Mouse (Mus musculus) megakaryocyte, adult 5-6 weeks (primary cell): ENCODE results near the gene Magi3. TPM values are rescaled to one million over a fixed set of nuclear protein-coding genes. Genes with fewer than 3 reads are reported as not detected.

ENCODE experiments used
- ATAC-seq: 2 replicates; pipeline ENCODE4 v1.8.0; 2016; ENCODE audit warnings: mild to moderate bottlenecking, inconsistent platforms; ENCODE audit not compliant: poor library complexity, severe bottlenecking
- total RNA-seq, 2 experiments: library from RNA; stranded (forward) in 1 of 2; stranded (reverse) in 1 of 2; fragments of 153-499, 151-499 nt in 1 of 2; fragments of 221-1000, 200-1000 nt in 1 of 2; gene quantifications; 2 replicates each; pipeline versions ENCODE4 v1.2.3 to v1.2.4; 2015 to 2017

Magi3 gene
- total RNA-seq, 2 experiments from 2014 or later: 4.7 to 10.9 TPM

DNA sequence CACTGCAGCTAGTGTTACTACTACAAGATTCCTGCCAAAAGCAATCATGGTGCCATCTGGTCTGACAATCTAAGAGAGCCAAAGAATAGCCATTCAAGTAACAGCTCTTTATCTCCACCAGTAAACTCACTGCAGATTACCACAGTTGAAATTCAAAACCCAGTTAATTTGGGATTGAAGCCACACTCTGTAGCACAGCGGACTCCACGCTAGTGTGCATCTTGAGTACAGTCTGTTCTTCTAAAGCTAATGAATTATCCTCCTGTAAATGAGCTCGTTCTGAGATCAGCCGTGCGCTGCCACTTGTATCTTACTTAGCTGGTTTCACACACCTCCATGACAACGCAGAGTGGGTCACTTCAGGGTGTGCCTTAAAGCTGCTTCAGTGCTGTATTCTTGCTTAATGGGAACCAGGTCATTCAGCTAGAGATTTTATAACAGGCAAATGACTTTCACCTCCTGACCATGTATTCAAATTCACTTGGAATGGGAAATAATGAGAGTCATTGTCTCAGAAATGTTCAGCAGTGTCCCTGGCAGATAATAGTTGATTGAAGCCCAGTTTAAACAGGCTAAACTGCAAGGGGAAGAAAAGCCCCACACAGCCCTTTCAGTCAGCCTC, 161.1 kb downstream of the Magi3 start:
- no peak for ATAC-seq

GRCm38 (mm10) chr3:104032747-104033146, 187.4 kb downstream of the Magi3 start:
- ATAC-seq: no peak

GRCm38 (mm10) chr3:104032086-104032485, 188.1 kb downstream of the Magi3 start:
- ATAC-seq: no peak

- no peak for ATAC-seq
These were observed 193.2 kb downstream of the Magi3 start for GRCm38 (mm10) chr3:104026938-104027337.

DNA sequence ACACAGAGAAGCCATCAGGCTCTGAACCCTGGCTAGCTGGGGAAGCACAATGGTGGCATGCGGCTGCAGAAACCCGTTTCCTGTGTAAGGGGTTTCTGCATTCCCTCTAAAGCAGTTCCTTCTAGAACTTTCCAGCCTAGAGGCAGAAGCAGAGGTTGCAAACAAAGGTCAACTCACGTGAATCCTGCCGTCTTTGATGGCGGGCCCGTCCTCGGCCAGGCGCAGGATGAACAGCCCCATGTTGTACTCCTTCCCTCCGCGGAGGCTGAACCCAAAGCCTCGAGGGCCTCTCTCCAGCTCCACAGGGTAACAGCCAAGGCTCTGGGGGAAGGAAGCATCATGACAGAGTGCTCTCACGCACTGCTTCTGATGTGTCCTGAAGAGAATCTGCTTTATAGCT, 200.1 kb downstream of the Magi3 start:
- ATAC-seq: no peak

- 0 out of 2 replicates have a peak, but pooled peaks have one; percentile 21 for ATAC-seq
These were observed 200.7 kb downstream of the Magi3 start for GRCm38 (mm10) chr3:104019453-104019852.

- ATAC-seq: no peak
These were observed 202.2 kb downstream of the Magi3 start for GRCm38 (mm10) chr3:104017931-104018330.

GRCm38 (mm10) chr3:104011972-104012371, 208.2 kb downstream of the Magi3 start:
- ATAC-seq: 0 out of 2 replicates have a peak, but pooled peaks have one; percentile 52

DNA sequence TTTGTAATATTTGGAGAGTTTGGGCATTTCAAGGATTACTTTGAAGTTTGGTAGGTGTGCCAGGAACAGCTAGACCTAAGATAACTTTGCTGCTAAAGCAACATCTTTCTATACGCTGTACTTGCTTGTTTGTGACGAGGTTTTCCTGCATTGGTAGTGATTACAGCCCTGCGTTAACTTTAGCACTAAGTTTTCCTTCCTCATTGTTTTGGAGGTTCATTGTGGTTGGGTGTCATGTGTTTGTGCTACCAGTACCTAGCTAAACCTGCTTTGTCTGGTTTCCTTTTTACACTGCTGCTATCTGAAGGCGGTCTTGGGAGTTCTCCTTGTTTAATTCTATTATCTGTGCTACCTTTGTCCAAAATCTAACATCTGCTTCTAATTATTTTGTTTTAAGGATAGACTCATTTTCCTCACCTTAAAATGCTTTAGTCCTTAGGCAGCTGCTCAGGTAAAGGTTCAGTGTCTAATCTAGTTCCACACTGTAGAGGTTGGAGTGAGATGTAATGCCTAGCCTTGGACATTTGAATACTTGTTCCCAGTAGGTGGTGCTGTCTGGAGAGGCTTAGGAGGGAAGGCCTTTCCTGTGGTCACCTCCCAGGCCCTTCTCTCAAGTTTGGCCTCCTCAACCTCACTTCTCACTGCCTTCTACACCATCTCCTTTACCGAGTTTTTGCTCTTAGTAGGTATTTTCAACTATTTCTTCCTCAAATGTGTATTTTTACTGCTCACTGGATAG, 210.1 kb downstream of the Magi3 start:
- ATAC-seq: no peak

- no peak for ATAC-seq
These were observed 212.7 kb downstream of the Magi3 start for GRCm38 (mm10) chr3:104007479-104007878.

DNA sequence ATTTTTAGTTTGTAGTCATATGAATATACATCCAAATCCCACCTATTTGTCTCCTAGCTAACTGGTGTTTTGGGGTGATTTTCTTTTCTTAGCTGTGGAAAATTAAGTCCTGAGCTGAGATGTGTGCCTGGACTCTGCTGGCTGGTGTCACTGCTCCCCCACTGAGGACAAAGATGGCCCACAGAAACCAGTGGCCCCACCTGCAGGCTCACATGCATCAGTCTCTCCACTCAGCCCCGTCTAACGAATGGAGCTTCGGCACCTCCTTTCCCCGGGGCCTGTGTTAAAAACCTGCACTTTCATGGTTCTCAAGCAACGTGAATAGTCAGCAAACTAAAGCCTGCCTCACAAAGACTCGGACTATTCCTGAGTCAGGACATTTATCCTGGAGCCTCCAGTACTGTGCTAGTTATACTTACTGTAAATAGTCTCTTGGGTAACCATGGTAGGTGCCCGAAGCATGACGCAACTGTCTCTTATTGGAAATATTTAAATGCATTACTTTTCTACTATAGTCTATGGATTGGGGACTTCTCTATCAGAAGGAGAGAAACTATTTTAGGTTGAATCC, 213.2 kb downstream of the Magi3 start:
- no peak for ATAC-seq

DNA sequence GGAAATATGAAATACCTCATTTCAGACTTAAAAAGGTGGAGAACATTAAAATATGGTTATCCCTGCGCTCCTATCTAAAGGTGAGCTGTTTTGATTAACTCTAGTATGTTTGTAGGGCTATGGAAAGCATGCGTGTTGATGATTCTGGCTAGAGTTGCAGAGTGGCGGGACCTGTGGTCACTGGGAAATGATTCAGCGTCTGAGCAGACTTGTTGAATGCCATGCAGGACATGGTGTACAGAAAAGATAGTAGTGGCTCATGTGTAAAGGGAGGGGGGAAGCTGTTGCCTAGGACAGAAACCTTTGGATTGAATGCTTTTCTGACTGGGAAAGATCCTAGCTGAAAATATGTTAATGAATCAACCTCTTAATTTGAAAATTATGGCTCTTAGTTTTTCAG, 221.4 kb downstream of the Magi3 start:
- no peak for ATAC-seq

GRCm38 (mm10) chr3:103991271-103991670, 228.9 kb downstream of the Magi3 start:
- ATAC-seq: no peak

GRCm38 (mm10) chr3:103989352-103989751, 230.8 kb downstream of the Magi3 start:
- ATAC-seq: no peak

DNA sequence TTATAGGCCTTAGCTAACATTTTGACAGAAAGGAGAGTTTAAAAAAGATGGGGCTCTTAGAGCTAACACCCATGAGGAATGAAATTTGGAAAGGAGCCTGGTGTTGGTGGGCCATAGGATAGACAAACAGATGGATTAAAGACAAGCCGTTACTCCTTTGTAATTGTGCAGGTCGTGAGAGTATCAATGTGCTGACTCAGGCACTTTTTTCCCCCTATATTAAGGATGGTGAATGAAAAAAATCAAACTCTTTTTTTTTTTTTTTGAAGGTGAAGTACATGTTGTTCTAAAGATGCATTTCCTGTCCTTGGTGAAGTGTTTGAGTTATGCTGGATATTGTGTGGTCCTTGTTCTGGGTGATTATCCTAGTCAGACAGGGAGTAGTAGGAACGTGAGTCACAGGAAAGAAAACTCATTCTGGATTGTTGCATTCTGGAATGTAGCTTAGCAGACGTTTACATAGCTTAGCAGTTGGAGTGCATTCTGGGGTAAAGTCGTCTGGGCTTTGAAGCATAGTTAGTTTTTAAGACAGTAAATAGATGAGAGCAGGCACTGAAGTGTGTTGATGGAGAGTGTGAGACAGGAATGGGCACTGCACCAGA, 232.2 kb downstream of the Magi3 start:
- no peak for ATAC-seq

DNA sequence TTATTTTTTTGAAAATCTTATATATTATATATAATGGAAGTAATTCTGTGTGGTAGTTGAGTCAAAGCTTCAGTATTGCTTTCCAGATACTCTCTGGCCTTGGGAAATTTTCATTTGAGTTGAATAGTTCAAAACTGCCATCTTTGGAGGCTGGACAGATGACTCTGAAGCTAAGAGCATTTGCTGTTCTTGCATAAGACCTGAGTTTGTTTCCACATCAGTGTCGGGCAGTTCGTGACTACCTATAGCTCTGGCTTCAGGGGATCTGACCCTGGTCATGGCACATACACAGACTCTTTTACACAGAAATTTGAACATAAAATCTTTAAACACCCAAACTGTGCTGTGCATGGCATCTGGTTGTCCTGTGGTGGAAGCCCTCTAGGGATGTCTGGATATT, 235.0 kb downstream of the Magi3 start:
- ATAC-seq: no peak

GRCm38 (mm10) chr3:103984556-103984955, 235.6 kb downstream of the Magi3 start:
- no peak for ATAC-seq

DNA sequence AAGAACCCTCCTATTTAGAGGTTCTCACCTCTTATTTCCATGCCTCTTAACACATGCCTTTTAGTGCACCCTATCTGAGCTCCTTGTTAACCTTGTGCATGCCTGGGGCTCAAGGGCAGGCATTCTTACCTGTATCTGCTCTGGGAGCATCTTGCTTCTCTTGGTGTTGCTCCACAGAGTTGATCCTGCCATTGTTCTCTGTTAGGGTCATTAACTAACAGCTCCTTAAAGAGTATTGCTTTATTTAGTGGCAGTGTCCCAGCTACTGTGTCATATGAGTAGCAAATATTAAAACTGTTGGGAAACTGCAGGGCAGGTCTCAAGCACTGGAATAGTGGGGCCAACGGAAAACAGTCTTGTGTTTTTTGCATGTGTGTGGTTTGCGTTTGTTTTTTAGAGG, 249.0 kb downstream of the Magi3 start:
- no peak for ATAC-seq

DNA sequence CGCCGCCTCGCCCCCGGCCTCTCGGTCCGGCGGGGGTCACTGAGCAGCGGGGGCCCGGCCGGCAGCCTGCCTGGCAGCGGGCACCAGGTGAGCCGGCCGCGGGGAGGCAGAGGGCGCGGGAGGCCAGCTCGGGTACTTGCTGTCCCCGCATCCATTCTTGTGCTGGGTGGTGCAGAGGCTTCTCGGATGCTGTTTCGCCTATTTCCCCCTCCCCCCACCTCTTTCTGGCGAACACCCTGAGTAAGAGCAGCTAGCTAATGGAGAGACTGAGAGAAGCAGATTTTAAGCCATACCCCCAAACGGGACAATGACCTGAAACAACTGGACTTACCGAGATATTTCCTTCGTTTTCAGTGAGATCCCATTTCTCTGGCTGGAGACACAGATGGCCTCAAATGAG, 251.5 kb downstream of the Magi3 start:
- no peak for ATAC-seq

DNA sequence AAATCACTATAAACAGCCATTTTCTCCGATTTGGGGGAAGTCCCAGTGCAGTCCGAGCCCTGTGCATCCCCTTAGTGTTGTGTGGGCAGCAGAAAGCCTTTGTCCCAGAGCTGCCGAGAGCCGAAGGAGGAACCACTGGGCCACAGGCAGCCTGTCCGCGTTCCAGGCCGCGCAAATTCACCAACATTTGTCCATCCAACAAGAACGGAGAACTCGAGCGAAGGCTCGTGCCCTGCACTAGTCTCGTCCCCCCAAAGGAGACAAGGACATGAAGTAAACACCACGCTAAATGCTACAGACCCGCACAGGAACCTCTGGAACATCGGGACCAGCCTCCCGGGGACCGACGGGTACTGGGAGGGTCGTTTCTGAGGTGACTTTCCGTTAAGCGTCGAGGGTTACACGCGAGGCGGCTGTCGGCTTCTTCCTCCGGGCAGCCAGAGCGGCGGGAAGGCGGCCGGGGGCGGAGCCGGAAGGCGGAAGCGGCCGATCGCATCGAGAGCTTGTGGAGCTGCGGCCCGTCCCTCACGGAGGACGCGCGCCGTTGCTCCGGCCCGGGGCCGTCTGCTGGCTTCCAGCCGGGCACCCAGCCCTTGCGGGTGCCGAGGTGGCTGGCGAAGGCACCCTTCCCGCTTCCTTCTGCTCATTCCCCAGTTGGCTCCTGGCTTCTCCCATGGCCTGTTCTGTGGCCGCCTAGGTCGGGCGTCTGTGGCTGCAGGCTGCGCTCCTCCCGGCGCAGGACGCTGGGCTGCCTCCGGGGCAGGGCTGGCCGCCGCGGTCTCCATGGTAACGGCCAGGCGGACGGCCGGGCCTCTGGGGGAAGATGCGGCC, 252.1 kb downstream of the Magi3 start, which contains the start of gene Phtf1:
Phtf1 (plus strand) TSS at position 250 of the 831 bp plus-strand sequence.
- ATAC-seq: peak; percentile 96

DNA sequence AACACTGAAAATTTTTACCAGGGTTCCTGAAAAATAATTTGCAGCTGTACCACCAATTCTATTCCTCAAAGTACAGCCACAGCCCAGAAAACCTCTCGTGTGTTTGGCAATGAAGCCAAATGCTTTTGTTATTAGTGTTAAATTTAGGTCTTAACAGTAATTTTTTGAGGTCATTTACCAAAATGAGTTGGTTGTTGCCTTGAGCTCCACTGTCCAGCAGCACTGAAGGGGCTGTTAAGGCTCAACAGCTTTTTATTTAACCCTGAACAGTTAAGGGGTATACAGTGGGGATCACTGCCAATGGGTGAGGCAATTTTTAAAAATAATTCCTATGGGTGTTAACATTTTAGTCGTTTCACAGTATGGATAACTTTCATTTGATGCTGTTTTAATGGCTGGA, 252.9 kb downstream of the Magi3 start:
- no peak for ATAC-seq
